Mouse (Mus musculus): ENCODE measurements at regions not wholly inside any gene's neighbourhood (a gene's known extent, or its start where the extent isn't known, plus 50 kb on each side); places are given as distances from the start of the nearest gene placed in this dataset.

GRCm38 (mm10) chr2:45656011-45656410 is 538.8 kb upstream of the Zeb2 start:
- TF ChIP-seq CTCF (IDR thresholded peaks at IDR 0.05; ENCODE audit: borderline replicate concordance, insufficient read depth, low read depth, low read length) (no peak), POLR2A (IDR thresholded peaks at IDR 0.05; ENCODE audit: borderline replicate concordance, insufficient read depth, low read length) (no peak)
